Mouse (Mus musculus): Measurements from ENCODE around the gene Dhrs7b. TPM values are rescaled to one million over a fixed set of nuclear protein-coding genes. Genes with fewer than 3 reads are reported as not detected.
"Not testable (repeated sequence)": the region's sequence is repeated elsewhere in the genome, so short reads cannot be mapped to it uniquely, and the experiment has no call there.

Dhrs7b gene
- polyA plus RNA-seq, 1 experiment from 2014 or later: 23.5 TPM

DNA sequence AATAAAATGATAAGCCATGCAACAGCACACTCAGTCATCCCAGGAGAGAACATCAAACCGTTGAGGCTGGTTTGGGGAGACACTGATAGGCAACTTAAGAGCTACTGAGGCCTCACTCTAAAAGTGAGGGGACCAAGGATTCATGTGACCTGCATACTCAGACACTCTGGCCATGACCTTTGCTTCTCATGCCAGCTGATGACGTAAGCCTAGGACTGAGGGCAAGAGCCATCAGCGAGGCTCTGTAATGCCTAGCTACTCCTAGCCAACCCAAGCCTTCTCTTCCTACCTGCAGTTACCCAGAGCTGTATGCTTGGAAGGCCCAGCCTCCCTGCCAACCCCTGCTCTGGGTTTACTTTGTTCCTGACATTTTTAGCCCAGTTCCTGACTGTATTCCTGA is 31.6 kb downstream of the Dhrs7b start:
- no peaks in the 10 kb centered on the region for H3K9me3 ChIP-seq (ENCODE audit: control insufficient read depth, low read length)
- no peaks in the 10 kb centered on the region for H3K27me3 ChIP-seq (ENCODE audit: control insufficient read depth, insufficient read depth, low read length)
- H3K4me1 ChIP-seq (replicated peaks; ENCODE audit: control insufficient read depth, insufficient read depth, low read length): no peaks in the 10 kb centered on the region
- no peak overlapping the region for H3K27ac ChIP-seq (ENCODE audit: low read depth, low read length)
- H3K9ac ChIP-seq (ENCODE audit: low read depth, low read length): no peak overlapping the region
- ATAC-seq (ENCODE audit: low FRiP score) (no peak), DNase-seq (ENCODE audit: low spot score) (no peak)
- no peak overlapping the region for H3K4me3 ChIP-seq (ENCODE audit: low read depth, low read length)
- no peak overlapping the region for H3K4me2 ChIP-seq (replicated peaks; ENCODE audit: low read depth, low read length)
- 0 out of 2 replicates have a peak, but pooled peaks cover 5% of the 10 kb centered on the region for H3K36me3 ChIP-seq (ENCODE audit: control insufficient read depth, insufficient read depth, low read length)
- 94% methylated on average over 3 of the region's 3 CpGs for WGBS

DNA sequence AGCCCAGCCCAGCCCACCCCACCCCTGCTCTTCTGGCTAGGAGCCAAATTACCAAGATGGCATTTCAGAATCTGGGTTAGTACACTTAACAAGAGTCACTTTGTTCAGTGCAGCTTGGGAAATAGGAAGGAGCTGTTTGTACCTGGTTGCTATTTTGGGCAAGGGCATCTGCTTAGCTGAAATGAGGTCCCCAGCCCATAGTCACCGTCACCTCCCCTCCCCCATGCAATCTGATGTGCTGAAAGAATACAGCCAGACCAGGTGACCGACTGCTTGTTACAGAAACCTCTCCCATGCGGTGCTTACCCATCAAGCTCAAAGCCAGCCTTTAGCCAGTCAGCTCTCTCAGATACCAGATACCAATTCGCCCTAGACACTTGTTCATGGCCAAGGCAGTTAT is 32.8 kb downstream of the Dhrs7b start:
- Histone ChIP-seq H3K9me3 (ENCODE audit: control insufficient read depth, low read length) (no peaks in the 10 kb centered on the region), H3K4me2 (replicated peaks; ENCODE audit: low read depth, low read length) (no peak overlapping the region), H3K36me3 (ENCODE audit: control insufficient read depth, insufficient read depth, low read length) (0 out of 2 replicates have a peak, but pooled peaks cover 5% of the 10 kb centered on the region), H3K4me1 (replicated peaks; ENCODE audit: control insufficient read depth, insufficient read depth, low read length) (no peaks in the 10 kb centered on the region), H3K9ac (ENCODE audit: low read depth, low read length) (no peak overlapping the region), H3K4me3 (ENCODE audit: low read depth, low read length) (no peak overlapping the region), H3K27me3 (ENCODE audit: control insufficient read depth, insufficient read depth, low read length) (no peaks in the 10 kb centered on the region), H3K27ac (ENCODE audit: low read depth, low read length) (no peak overlapping the region)
- DNase-seq (ENCODE audit: low spot score): no peak
- ATAC-seq (ENCODE audit: low FRiP score): no peak
- WGBS: 88% methylated on average over 4 of the region's 4 CpGs

DNA sequence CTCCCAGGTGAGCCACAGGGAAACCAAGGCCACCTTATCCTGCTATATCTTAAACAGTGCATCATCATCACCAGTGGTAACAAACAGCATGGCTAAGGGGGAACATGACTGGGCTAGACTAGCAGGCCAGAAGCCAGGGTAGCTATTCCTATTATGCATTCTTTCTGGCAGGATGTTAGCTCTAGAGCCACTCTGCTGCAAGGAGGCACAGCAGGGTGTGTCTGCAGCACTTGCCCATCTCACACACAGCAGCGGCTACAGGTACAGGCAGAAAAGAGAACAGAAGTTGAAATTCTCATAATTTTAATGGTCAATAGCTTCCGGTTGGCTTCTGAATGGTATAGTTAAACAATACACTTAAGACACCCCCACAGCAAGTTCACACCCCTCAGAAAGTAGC is 33.7 kb downstream of the Dhrs7b start:
- no peaks in the 10 kb centered on the region for H3K4me1 ChIP-seq (replicated peaks; ENCODE audit: control insufficient read depth, insufficient read depth, low read length)
- no peak overlapping the region for H3K4me3 ChIP-seq (ENCODE audit: low read depth, low read length)
- 0 out of 2 replicates have a peak, but pooled peaks cover 5% of the 10 kb centered on the region for H3K36me3 ChIP-seq (ENCODE audit: control insufficient read depth, insufficient read depth, low read length)
- H3K27ac ChIP-seq (ENCODE audit: low read depth, low read length): no peak overlapping the region
- ATAC-seq (ENCODE audit: low FRiP score) (no peak), DNase-seq (ENCODE audit: low spot score) (no peak)
- H3K9me3 ChIP-seq (ENCODE audit: control insufficient read depth, low read length): no peaks in the 10 kb centered on the region
- WGBS: 93% methylated on average over 2 of the region's 2 CpGs
- H3K4me2 ChIP-seq (replicated peaks; ENCODE audit: low read depth, low read length): no peak overlapping the region
- H3K27me3 ChIP-seq (ENCODE audit: control insufficient read depth, insufficient read depth, low read length): no peaks in the 10 kb centered on the region
- H3K9ac ChIP-seq (ENCODE audit: low read depth, low read length): no peak overlapping the region

DNA sequence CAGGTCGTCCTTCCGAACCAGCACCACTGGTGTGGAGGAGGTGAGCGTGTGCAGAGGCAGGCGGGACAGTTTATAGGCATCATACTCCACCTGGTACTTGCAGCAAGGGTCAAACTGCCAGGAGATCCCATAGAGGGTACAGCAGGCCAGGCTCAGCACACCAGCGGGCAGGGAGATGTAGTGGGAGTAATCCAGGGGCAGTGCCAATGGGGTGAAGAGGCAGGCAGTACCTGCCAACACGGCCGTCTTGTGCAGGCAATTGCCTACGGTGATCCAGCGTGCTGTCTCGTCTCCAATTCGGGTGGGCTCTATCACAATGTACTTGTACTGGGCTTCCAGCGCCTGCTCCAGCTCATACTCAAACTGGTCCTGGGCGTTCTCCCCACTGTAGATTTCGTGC is 34.5 kb downstream of the Dhrs7b start:
- Histone ChIP-seq H3K4me1 (replicated peaks; ENCODE audit: control insufficient read depth, insufficient read depth, low read length) (no peaks in the 10 kb centered on the region), H3K9me3 (ENCODE audit: control insufficient read depth, low read length) (no peaks in the 10 kb centered on the region), H3K27ac (ENCODE audit: low read depth, low read length) (no peak overlapping the region), H3K9ac (ENCODE audit: low read depth, low read length) (no peak overlapping the region), H3K4me3 (ENCODE audit: low read depth, low read length) (no peak overlapping the region), H3K36me3 (ENCODE audit: control insufficient read depth, insufficient read depth, low read length) (0 out of 2 replicates have a peak, but pooled peaks cover 5% of the 10 kb centered on the region), H3K27me3 (ENCODE audit: control insufficient read depth, insufficient read depth, low read length) (no peaks in the 10 kb centered on the region), H3K4me2 (replicated peaks; ENCODE audit: low read depth, low read length) (no peak overlapping the region)
- 94% methylated on average over 14 of the region's 14 CpGs for whole genome bisulfite sequencing
- no peak for ATAC-seq (ENCODE audit: low FRiP score)
- DNase-seq (ENCODE audit: low spot score): no peak

DNA sequence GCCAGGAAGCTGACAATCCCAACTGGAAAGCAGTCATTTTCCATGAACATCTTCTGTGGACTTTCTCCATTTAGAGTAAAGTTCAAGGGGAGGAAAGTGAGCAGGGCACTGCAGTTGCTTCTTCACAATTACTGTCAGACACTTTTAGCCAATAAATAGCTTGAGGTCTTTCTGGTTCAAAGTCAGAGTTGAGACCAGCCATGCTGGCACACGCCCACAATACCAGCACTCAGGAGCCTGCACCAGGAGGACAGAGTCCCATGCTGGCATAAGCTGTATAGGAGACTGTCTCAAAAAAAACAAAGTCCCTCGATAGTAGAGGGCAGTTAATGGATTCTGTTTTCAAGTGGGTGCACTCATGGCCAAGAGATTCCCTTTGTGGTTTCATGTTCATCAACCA is 35.6 kb downstream of the Dhrs7b start:
- Histone ChIP-seq H3K36me3 (ENCODE audit: control insufficient read depth, insufficient read depth, low read length) (0 out of 2 replicates have a peak, but pooled peaks cover 3% of the 10 kb centered on the region), H3K4me3 (ENCODE audit: low read depth, low read length) (no peak overlapping the region), H3K9me3 (ENCODE audit: control insufficient read depth, low read length) (no peaks in the 10 kb centered on the region), H3K9ac (ENCODE audit: low read depth, low read length) (no peak overlapping the region), H3K4me1 (replicated peaks; ENCODE audit: control insufficient read depth, insufficient read depth, low read length) (no peaks in the 10 kb centered on the region), H3K4me2 (replicated peaks; ENCODE audit: low read depth, low read length) (no peak overlapping the region), H3K27me3 (ENCODE audit: control insufficient read depth, insufficient read depth, low read length) (no peaks in the 10 kb centered on the region), H3K27ac (ENCODE audit: low read depth, low read length) (no peak overlapping the region)
- ATAC-seq (ENCODE audit: low FRiP score) (no peak), DNase-seq (ENCODE audit: low spot score) (no peak)
- WGBS: 86% methylated on average over 2 of the region's 2 CpGs

DNA sequence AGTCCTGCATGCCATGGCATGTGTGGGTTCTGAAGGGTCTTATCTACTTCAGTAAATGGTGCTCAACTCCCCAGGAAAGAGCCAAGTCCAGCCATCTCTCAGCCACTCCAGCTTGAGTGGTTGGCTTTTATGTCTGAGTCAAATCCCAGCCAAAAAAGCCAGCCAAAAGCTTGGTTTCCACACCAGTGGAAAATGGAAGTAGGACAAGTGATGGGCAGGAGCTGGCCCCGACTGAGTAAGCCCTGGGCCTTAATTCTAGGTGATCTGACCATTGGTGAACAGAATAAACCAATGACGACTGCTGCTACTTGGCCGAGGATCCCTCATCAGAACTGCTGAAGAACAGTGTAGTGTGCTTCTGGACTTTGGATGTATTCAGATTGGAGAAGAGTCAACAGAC is 37.0 kb downstream of the Dhrs7b start:
- 88% methylated on average over 3 of the region's 3 CpGs for WGBS

DNA sequence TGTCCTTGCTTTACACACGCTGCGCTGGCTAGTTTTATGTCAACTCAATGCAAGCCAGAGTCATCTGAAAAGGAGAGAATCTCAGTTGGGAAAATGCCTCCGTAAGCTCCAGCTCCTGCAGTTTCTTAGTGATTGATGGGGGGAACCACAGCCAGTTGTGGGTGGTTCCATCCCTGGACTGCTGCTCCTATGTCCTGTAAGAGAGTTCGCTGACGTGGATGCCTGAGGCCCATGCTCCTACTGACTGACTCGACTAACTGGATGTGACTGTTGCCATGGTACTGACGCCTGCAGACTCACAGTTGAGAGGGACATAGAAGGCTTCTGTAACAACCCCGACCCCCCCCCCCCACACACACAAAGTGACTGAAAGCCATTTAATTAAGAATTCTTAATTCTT is 37.5 kb downstream of the Dhrs7b start:
- no peak overlapping the region for H3K4me2 ChIP-seq (replicated peaks; ENCODE audit: low read depth, low read length)
- no peak for ATAC-seq (ENCODE audit: low FRiP score)
- no peaks in the 10 kb centered on the region for H3K9me3 ChIP-seq (ENCODE audit: control insufficient read depth, low read length)
- H3K4me1 ChIP-seq (replicated peaks; ENCODE audit: control insufficient read depth, insufficient read depth, low read length): no peaks in the 10 kb centered on the region
- H3K36me3 ChIP-seq (ENCODE audit: control insufficient read depth, insufficient read depth, low read length): 0 out of 2 replicates have a peak, but pooled peaks cover 3% of the 10 kb centered on the region
- 64% methylated on average over 8 of the region's 8 CpGs for WGBS
- no peaks in the 10 kb centered on the region for H3K27me3 ChIP-seq (ENCODE audit: control insufficient read depth, insufficient read depth, low read length)
- H3K27ac ChIP-seq (ENCODE audit: low read depth, low read length): no peak overlapping the region
- H3K4me3 ChIP-seq (ENCODE audit: low read depth, low read length): no peak overlapping the region
- DNase-seq (ENCODE audit: low spot score): no peak
- H3K9ac ChIP-seq (ENCODE audit: low read depth, low read length): no peak overlapping the region

More for the DNA sequence above, 37.0 kb downstream of the Dhrs7b start:
- ATAC-seq (ENCODE audit: low FRiP score): no peak
- Histone ChIP-seq H3K9me3 (ENCODE audit: control insufficient read depth, low read length) (no peaks in the 10 kb centered on the region), H3K27me3 (ENCODE audit: control insufficient read depth, insufficient read depth, low read length) (no peaks in the 10 kb centered on the region), H3K36me3 (ENCODE audit: control insufficient read depth, insufficient read depth, low read length) (0 out of 2 replicates have a peak, but pooled peaks cover 3% of the 10 kb centered on the region), H3K27ac (ENCODE audit: low read depth, low read length) (no peak overlapping the region), H3K9ac (ENCODE audit: low read depth, low read length) (no peak overlapping the region), H3K4me2 (replicated peaks; ENCODE audit: low read depth, low read length) (no peak overlapping the region), H3K4me1 (replicated peaks; ENCODE audit: control insufficient read depth, insufficient read depth, low read length) (no peaks in the 10 kb centered on the region), H3K4me3 (ENCODE audit: low read depth, low read length) (no peak overlapping the region)
- no peak for DNase-seq (ENCODE audit: low spot score)

DNA sequence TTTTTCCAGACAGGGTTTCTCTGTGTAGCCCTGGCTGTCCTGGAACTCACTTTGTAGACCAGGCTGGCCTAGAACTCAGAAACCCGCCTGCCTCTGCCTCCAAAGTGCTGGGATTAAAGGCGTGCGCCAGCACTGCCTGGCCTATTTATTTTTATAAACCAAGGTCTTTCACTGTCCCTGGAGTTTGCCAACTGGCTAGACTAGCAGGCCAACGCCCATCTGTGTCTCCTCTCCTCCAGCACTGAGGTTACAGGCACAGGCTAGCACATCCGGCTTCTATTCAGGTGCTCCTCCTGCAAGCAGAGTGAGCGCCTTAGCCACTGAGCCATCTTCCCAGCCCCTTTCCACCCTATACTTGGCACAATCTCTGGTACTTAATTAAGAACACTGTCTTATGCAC is 39.0 kb downstream of the Dhrs7b start:
- H3K27ac ChIP-seq (ENCODE audit: low read depth, low read length); H3K4me1 ChIP-seq (replicated peaks; ENCODE audit: control insufficient read depth, insufficient read depth, low read length); DNase-seq (ENCODE audit: low spot score); H3K4me3 ChIP-seq (ENCODE audit: low read depth, low read length); H3K4me2 ChIP-seq (replicated peaks; ENCODE audit: low read depth, low read length); H3K9me3 ChIP-seq (ENCODE audit: control insufficient read depth, low read length); ATAC-seq (ENCODE audit: low FRiP score); H3K36me3 ChIP-seq (ENCODE audit: control insufficient read depth, insufficient read depth, low read length); H3K9ac ChIP-seq (ENCODE audit: low read depth, low read length); H3K27me3 ChIP-seq (ENCODE audit: control insufficient read depth, insufficient read depth, low read length): not testable (repeated sequence)
- WGBS: 92% methylated on average over 6 of the region's 6 CpGs

DNA sequence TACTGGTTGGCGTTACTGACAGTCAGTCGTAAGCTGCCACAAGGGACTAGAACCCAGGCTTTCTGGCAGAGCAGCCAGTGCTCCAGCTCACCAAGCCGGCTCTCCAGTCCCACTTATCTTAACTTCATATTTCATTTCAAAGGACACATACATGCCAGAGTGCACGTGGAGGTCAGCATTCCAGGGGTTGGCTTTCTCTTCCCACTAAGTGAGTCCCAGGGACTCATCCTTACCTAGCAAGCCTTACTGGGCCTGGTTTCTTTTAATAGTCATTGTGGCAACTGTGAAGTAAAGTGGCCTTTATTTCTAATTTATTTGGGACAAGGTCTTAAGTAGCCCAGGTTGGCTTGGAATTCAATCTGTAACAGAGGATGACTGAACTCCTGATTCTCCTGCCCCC is 41.0 kb downstream of the Dhrs7b start:
- WGBS: 90% methylated on average over 4 of the region's 4 CpGs

More for the DNA sequence above, 41.0 kb downstream of the Dhrs7b start:
- Histone ChIP-seq H3K9me3 (ENCODE audit: control insufficient read depth, low read length) (no peaks in the 10 kb centered on the region), H3K9ac (ENCODE audit: low read depth, low read length) (no peak overlapping the region), H3K4me3 (ENCODE audit: low read depth, low read length) (no peak overlapping the region), H3K27me3 (ENCODE audit: control insufficient read depth, insufficient read depth, low read length) (no peaks in the 10 kb centered on the region), H3K4me1 (replicated peaks; ENCODE audit: control insufficient read depth, insufficient read depth, low read length) (no peaks in the 10 kb centered on the region), H3K4me2 (replicated peaks; ENCODE audit: low read depth, low read length) (no peak overlapping the region), H3K36me3 (ENCODE audit: control insufficient read depth, insufficient read depth, low read length) (no peaks in the 10 kb centered on the region), H3K27ac (ENCODE audit: low read depth, low read length) (no peak overlapping the region)
- DNase-seq (ENCODE audit: low spot score): no peak
- ATAC-seq (ENCODE audit: low FRiP score): no peak

Measured in hindbrain, embryonic 11.5 days (tissue).